Mouse (Mus musculus): ENCODE data around the gene Jph3. TPM values are rescaled to one million over a fixed set of nuclear protein-coding genes. Genes with fewer than 3 reads are reported as not detected.

Jph3 gene
- polyA plus RNA-seq, 1 experiment from 2014 or later = 0.11 TPM

DNA sequence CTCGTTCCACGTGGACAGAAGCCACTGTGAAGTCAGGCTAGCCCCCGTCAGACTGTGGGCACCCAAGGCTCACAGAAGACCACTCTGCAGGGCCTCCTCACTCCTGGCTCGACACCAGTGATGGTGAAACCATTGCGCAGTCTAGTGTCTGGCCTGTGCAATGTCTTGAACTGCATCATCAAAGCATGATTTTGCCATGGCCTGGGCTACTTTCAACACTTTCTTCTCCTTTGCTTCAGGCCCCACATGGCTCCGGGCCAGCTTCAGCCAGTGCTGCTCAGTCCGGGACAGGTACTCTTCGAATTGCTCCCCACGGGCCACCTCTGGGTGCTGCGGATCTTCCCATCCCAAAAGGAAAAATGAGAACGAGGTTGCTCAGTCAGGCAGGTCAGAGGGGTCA lies 67.0 kb downstream of the Jph3 start:
- Histone ChIP-seq H3K27me3 (ENCODE audit: insufficient read depth, low read length) (no peaks in the 10 kb centered on the region), H3K4me3 (ENCODE audit: low read depth, low read length) (no peak overlapping the region), H3K4me1 (ENCODE audit: insufficient read depth) (peaks cover 13% of the 10 kb centered on the region), H3K27ac (ENCODE audit: low read depth) (peak overlapping the region; percentile 37), H3K36me3 (replicated peaks; ENCODE audit: insufficient read depth, low read length) (peaks cover 13% of the 10 kb centered on the region), H3K9me3 (ENCODE audit: low read length) (no peaks in the 10 kb centered on the region), H3K4me2 (ENCODE audit: low read depth, low read length) (no peak overlapping the region), H3K9ac (replicated peaks) (no peak overlapping the region)
- TF ChIP-seq CTCF (IDR thresholded peaks at IDR 0.05; ENCODE audit: low read depth) = no peak
- no peak for TF ChIP-seq EP300 (IDR thresholded peaks at IDR 0.05; ENCODE audit: low read depth)
- WGBS (ENCODE audit: insufficient replicate concordance) = 74% methylated on average over 11 of the region's 11 CpGs
- peak; percentile 38; the same call in 1 of the 2 replicates for ATAC-seq
- peak; percentile 55 for DNase-seq

DNA sequence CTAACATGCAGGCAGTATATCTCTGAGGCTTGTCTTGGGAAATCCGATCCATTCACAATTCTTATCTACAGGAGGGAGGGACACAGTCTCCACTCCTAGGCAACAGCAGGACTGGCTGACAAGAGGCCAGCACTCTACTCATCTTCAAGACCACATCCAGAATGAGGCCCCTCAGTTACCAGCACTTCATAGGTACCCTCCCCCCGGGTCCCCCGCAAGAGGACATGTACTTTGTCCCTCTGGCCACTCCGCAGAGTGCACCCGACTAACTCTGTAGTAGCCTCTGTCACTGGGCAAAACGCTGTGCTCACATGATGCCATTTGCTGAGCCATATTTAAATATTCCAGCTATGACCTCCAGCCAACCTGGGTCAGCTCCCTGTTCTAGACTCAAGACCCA lies 69.0 kb downstream of the Jph3 start:
- Histone ChIP-seq H3K9me3 (ENCODE audit: low read length) (no peaks in the 10 kb centered on the region), H3K27ac (ENCODE audit: low read depth) (no peak overlapping the region), H3K9ac (replicated peaks) (no peak overlapping the region), H3K36me3 (replicated peaks; ENCODE audit: insufficient read depth, low read length) (peaks cover 13% of the 10 kb centered on the region), H3K4me3 (ENCODE audit: low read depth, low read length) (no peak overlapping the region), H3K4me1 (ENCODE audit: insufficient read depth) (peaks cover under 1% of the 10 kb centered on the region), H3K27me3 (ENCODE audit: insufficient read depth, low read length) (no peaks in the 10 kb centered on the region), H3K4me2 (ENCODE audit: low read depth, low read length) (no peak overlapping the region)
- ATAC-seq (no peak), DNase-seq (no peak)
- TF ChIP-seq EP300 (IDR thresholded peaks at IDR 0.05; ENCODE audit: low read depth) (no peak), CTCF (IDR thresholded peaks at IDR 0.05; ENCODE audit: low read depth) (no peak)
- WGBS (ENCODE audit: insufficient replicate concordance) = 79% methylated on average over 6 of the region's 6 CpGs

DNA sequence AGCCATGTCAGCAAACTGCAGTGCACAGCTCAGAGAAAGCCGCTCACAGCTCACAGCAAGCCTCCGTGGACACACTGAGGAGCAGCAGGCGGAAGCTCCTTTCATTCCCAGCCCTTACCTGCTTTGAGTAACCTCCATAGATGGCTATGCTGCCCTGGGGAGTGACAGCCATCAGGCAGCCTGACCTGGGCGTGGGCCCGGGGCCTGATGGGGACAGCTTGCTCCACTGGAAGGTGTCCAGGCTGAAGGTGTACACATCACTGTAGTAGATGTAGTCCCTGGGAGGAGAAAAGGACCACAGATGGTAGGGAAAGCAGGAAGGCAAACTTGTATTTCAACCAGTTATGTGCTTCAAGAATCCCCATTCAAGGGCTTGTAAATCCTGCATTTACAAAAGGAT lies 75.4 kb downstream of the Jph3 start:
- no peak for ATAC-seq
- no peaks in the 10 kb centered on the region for H3K9me3 ChIP-seq (ENCODE audit: low read length)
- no peaks in the 10 kb centered on the region for H3K27me3 ChIP-seq (ENCODE audit: insufficient read depth, low read length)
- TF ChIP-seq EP300 (IDR thresholded peaks at IDR 0.05; ENCODE audit: low read depth) (no peak), CTCF (IDR thresholded peaks at IDR 0.05; ENCODE audit: low read depth) (no peak)
- WGBS (ENCODE audit: insufficient replicate concordance) = 89% methylated on average over 5 of the region's 5 CpGs
- DNase-seq = no peak
- H3K9ac ChIP-seq (replicated peaks) = no peak overlapping the region
- no peaks in the 10 kb centered on the region for H3K4me1 ChIP-seq (ENCODE audit: insufficient read depth)
- H3K4me3 ChIP-seq (ENCODE audit: low read depth, low read length) = no peak overlapping the region
- H3K27ac ChIP-seq (ENCODE audit: low read depth) = no peak overlapping the region
- peaks cover 19% of the 10 kb centered on the region; the same call in 1 of the 2 replicates for H3K36me3 ChIP-seq (replicated peaks; ENCODE audit: insufficient read depth, low read length)
- no peak overlapping the region for H3K4me2 ChIP-seq (ENCODE audit: low read depth, low read length)

DNA sequence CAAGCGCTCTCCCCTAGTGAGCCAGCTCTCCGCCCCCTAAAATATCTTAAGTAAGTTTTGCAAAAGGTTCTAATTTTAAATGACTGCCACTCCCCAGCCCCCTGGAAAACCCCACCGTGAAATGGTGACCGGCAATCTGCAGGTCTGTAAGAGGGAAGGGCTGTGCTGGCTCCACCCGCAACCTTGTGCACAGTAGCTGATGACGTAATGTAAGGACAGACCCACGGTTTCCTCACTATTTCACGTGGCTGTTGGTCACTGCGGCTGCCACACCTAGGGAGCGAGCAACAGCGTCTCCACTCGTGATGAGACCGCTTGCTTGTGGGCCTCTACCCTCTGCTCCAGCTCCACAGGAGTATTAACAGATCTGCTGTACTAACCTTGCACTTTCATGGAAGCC lies 76.7 kb downstream of the Jph3 start:
- DNase-seq = peak; percentile 38
- TF ChIP-seq EP300 (IDR thresholded peaks at IDR 0.05; ENCODE audit: low read depth) = no peak
- TF ChIP-seq CTCF (IDR thresholded peaks at IDR 0.05; ENCODE audit: low read depth) = no peak
- ATAC-seq = no peak
- no peaks in the 10 kb centered on the region for H3K27me3 ChIP-seq (ENCODE audit: insufficient read depth, low read length)
- no peaks in the 10 kb centered on the region for H3K4me1 ChIP-seq (ENCODE audit: insufficient read depth)
- H3K9me3 ChIP-seq (ENCODE audit: low read length) = no peaks in the 10 kb centered on the region
- 74% methylated on average over 13 of the region's 13 CpGs for WGBS (ENCODE audit: insufficient replicate concordance)
- no peak overlapping the region for H3K4me2 ChIP-seq (ENCODE audit: low read depth, low read length)
- H3K27ac ChIP-seq (ENCODE audit: low read depth) = no peak overlapping the region
- H3K4me3 ChIP-seq (ENCODE audit: low read depth, low read length) = no peak overlapping the region
- no peak overlapping the region for H3K9ac ChIP-seq (replicated peaks)
- peaks cover 17% of the 10 kb centered on the region; the same call in 1 of the 2 replicates for H3K36me3 ChIP-seq (replicated peaks; ENCODE audit: insufficient read depth, low read length)

DNA sequence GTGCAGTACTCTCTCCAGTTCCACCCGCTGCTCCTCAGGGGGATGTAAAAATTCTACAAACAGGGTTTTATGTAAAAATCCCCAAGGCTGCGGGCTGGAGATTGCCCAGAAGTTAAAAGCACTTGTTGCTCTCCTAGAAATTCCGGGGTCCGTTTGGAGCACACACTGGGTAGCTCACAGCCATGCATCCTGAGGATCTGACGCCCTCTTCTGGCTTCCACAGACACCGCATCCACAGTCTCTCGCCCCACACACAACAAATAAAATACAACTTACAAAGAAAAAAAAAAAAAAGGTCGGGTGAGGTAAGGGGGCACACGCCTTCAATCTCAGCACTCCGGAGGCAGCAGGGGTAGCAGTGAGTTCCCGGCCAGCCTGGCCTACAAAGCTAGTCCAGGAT lies 78.6 kb downstream of the Jph3 start:
- H3K4me1 ChIP-seq (ENCODE audit: insufficient read depth) = no peaks in the 10 kb centered on the region
- TF ChIP-seq CTCF (IDR thresholded peaks at IDR 0.05; ENCODE audit: low read depth) (peak; percentile 21; the same call in 1 of the 2 replicates), EP300 (IDR thresholded peaks at IDR 0.05; ENCODE audit: low read depth) (no peak)
- H3K27me3 ChIP-seq (ENCODE audit: insufficient read depth, low read length) = no peaks in the 10 kb centered on the region
- 83% methylated on average over 11 of the region's 11 CpGs for WGBS (ENCODE audit: insufficient replicate concordance)
- DNase-seq = no peak
- peaks cover 19% of the 10 kb centered on the region; the same call in 1 of the 2 replicates for H3K36me3 ChIP-seq (replicated peaks; ENCODE audit: insufficient read depth, low read length)
- no peak overlapping the region for H3K9ac ChIP-seq (replicated peaks)
- H3K9me3 ChIP-seq (ENCODE audit: low read length) = no peaks in the 10 kb centered on the region
- H3K4me3 ChIP-seq (ENCODE audit: low read depth, low read length) = no peak overlapping the region
- H3K4me2 ChIP-seq (ENCODE audit: low read depth, low read length) = no peak overlapping the region
- ATAC-seq = no peak
- H3K27ac ChIP-seq (ENCODE audit: low read depth) = no peak overlapping the region

DNA sequence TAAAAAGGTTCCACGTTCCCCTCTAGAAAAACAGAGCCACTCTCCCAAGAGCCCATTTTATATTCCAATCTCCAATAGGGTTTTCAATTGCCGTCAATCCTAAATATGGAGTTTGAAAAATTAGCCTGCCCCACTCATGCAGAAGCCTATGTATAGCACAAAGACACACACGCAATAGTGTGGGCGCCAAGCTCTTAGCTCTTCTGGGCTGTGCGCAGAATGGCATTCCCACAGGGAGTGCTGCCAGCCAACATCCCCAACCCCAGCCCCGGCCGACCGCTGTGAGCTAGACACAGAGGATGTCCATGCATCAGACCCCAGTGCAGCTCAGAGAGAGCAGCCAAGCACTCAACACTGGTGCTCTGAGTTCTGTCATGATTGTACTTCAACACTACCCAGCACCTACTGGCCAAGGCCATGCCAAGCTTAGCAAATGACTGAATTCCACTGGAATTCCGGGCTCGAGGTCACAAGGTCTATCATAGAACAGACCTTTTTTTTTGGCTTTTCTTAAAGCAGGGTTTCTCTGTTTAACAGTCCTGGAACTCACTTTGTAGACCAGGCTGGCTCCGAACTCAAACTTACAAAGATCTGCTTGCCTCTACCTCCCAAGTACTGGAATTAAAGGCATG lies 80.2 kb downstream of the Jph3 start:
- Histone ChIP-seq H3K27ac (ENCODE audit: low read depth) (no peak overlapping the region), H3K9ac (replicated peaks) (no peak overlapping the region), H3K4me2 (ENCODE audit: low read depth, low read length) (no peak overlapping the region), H3K4me1 (ENCODE audit: insufficient read depth) (no peaks in the 10 kb centered on the region), H3K4me3 (ENCODE audit: low read depth, low read length) (no peak overlapping the region), H3K36me3 (replicated peaks; ENCODE audit: insufficient read depth, low read length) (peaks cover 20% of the 10 kb centered on the region), H3K27me3 (ENCODE audit: insufficient read depth, low read length) (no peaks in the 10 kb centered on the region), H3K9me3 (ENCODE audit: low read length) (no peaks in the 10 kb centered on the region)
- ATAC-seq = no peak
- 86% methylated on average over 11 of the region's 11 CpGs for WGBS (ENCODE audit: insufficient replicate concordance)
- no peak for DNase-seq
- TF ChIP-seq CTCF (IDR thresholded peaks at IDR 0.05; ENCODE audit: low read depth) (no peak), EP300 (IDR thresholded peaks at IDR 0.05; ENCODE audit: low read depth) (no peak)

Data from liver, postnatal 0 days (tissue).